In the genomic region with DNA sequence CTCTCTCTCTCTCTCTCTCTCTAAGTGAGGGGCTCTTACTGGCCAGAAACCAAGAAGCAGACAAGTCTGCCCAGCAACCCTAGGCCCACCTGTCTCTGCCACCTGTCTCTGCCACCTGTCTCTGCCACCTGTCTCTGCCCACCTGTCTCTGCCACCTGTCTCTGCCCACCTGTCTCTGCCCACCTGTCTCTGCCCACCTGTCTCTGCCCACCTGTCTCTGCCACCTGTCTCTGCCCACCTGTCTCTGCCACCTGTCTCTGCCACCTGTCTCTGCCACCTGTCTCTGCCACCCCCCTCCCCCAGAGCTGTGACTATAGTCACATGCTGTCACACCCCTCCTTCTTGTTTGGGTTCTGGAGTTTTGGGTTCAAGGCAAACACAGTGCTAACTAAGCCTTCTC, we compare ENCODE assay signal across 3 mouse cellular contexts. TPM values are rescaled to one million over a fixed set of nuclear protein-coding genes. Genes with fewer than 3 reads are reported as not detected.
DNase-seq lines count a peak whose midpoint lies in the region; TF ChIP-seq lines count a peak whose summit lies in the region.
"Not testable (repeated sequence)": the region's sequence is repeated elsewhere in the genome, so short reads cannot be mapped to it uniquely, and the experiment has no call there.

No protein-coding gene starts in this region.

- H3ac ChIP-seq in myocyte (ENCODE audit: control insufficient read depth, insufficient read length), result not testable (repeated sequence)

- not testable (repeated sequence) for H3K4me2 ChIP-seq in CH12.LX (ENCODE audit: insufficient read depth, low read depth, poor library complexity, severe bottlenecking); myocyte (ENCODE audit: low read depth)

- not testable (repeated sequence) for H3K27ac ChIP-seq in CH12.LX (ENCODE audit: insufficient read depth, low read depth)
- H3K27ac ChIP-seq in layer of hippocampus, adult 2 months, result peak overlapping the region; percentile 56; the same call in 1 of the 2 replicates

- not testable (repeated sequence) for TF ChIP-seq CTCF in CH12.LX (conservative IDR thresholded peaks at IDR 0.05 in 1 of 2, IDR thresholded peaks at IDR 0.05 in 1 of 2; ENCODE audit: low read depth in 2 of 2, low read length in 2 of 2); layer of hippocampus, adult 2 months (conservative IDR thresholded peaks at IDR 0.05)

- in situ Hi-C loops in CH12.LX (cut with MboI; ENCODE audit: low pct_ligation_motif_present, low pct_unique_long_range_greater_than_20kb, low sequenced_read_pairs), result not testable (repeated sequence)

- H3K36me3 ChIP-seq in CH12.LX (replicated peaks in 1 of 2; ENCODE audit: control insufficient read depth in 1 of 2, insufficient read depth in 1 of 2, low read length in 1 of 2), result peaks cover 0 to 48% of the 10 kb centered on the region in 2 experiments
- H3K36me3 ChIP-seq in myocyte (ENCODE audit: control insufficient read depth, insufficient read depth), result not testable (repeated sequence)

- not testable (repeated sequence) for H3K9me3 ChIP-seq in CH12.LX (replicated peaks; ENCODE audit: low read length)

- H3K9ac ChIP-seq in CH12.LX (ENCODE audit: insufficient read depth, low read depth), result not testable (repeated sequence)

- not testable (repeated sequence) for DNase-seq in CH12.LX (ENCODE audit: extremely low read depth); layer of hippocampus, adult 2 months (ENCODE audit: low spot score in 2 of 2)

- not testable (repeated sequence) for H3K4me3 ChIP-seq in CH12.LX (replicated peaks in 1 of 3; ENCODE audit: low read depth in 2 of 3, low read length in 2 of 3, poor library complexity in 1 of 3); layer of hippocampus, adult 2 months; myocyte

- not testable (repeated sequence) for TF ChIP-seq EP300 in CH12.LX (IDR thresholded peaks at IDR 0.05; ENCODE audit: low read length)

- TF ChIP-seq RAD21 in CH12.LX (IDR thresholded peaks at IDR 0.05; ENCODE audit: low read depth, low read length), result not testable (repeated sequence)

- not testable (repeated sequence) for H3K27me3 ChIP-seq in CH12.LX (replicated peaks); myocyte (ENCODE audit: control insufficient read depth, insufficient read depth, insufficient read length)

- peaks cover 14 to 67% of the 10 kb centered on the region in 2 experiments for H3K4me1 ChIP-seq in CH12.LX (ENCODE audit: control insufficient read depth in 1 of 2, insufficient read depth in 2 of 2)

- peaks cover 38% of the 10 kb centered on the region for H3K79me2 ChIP-seq in CH12.LX (replicated peaks; ENCODE audit: control insufficient read depth, extremely low read depth, insufficient read depth, poor library complexity, severe bottlenecking)
- peaks cover 44% of the 10 kb centered on the region for H3K79me2 ChIP-seq in myocyte (ENCODE audit: control insufficient read depth, insufficient read depth)

- dilution Hi-C loops in CH12.LX (cut with MboI; ENCODE audit: extremely low pct_ligation_motif_present, extremely low pct_unique_long_range_greater_than_20kb, low sequenced_read_pairs), result not testable (repeated sequence)

- TF ChIP-seq POLR2A in CH12.LX (IDR thresholded peaks at IDR 0.05; ENCODE audit: low read depth, low read length); myocyte (IDR thresholded peaks at IDR 0.05; ENCODE audit: insufficient read length, low read depth): not testable (repeated sequence)

TF ChIP-seq in CH12.LX, 34 proteins besides CTCF, POLR2A, EP300 and RAD21:
- peak; percentile 70; the same call in 1 of the 2 replicates for TF ChIP-seq TCF12 (IDR thresholded peaks at IDR 0.05; ENCODE audit: low read depth, low read length)

TF ChIP-seq in myocyte, 11 proteins besides CTCF, POLR2A, EP300 and RAD21:
- TF ChIP-seq TCF12 (IDR thresholded peaks at IDR 0.05; ENCODE audit: insufficient read depth, poor library complexity, severe bottlenecking), result peak; percentile 49
- peak in 2 of 3 experiments; percentile 50 to 66 for TF ChIP-seq MYOD1 (IDR thresholded peaks at IDR 0.05; ENCODE audit: control insufficient read depth in 1 of 3, insufficient read length in 2 of 3, low read depth in 2 of 3)
- TF ChIP-seq MYOG (IDR thresholded peaks at IDR 0.05; ENCODE audit: control insufficient read depth in 1 of 3, insufficient read depth in 1 of 3, insufficient read length in 2 of 3, low read depth in 2 of 3), result peak in 2 of 3 experiments; percentile 75 to 78
- peak; percentile 51 for TF ChIP-seq TCF3 (IDR thresholded peaks at IDR 0.05; ENCODE audit: insufficient read length, low read depth)
TF ChIP-seq in myocyte: peak in this region for 4; not testable (repeated sequence) for 7.

RNA-seq across cellular contexts. Expression of a gene that starts 29.8 kb away (rescaled TPM):
- 63.4 and 71.7 TPM in 2 replicates for total RNA-seq in CH12.LX (2012; rRNA removed)
- total RNA-seq in CH12.LX (2014; rRNA removed), result 143 and 153 TPM in 2 replicates
- polyA plus RNA-seq in CH12.LX (2012; ENCODE audit: insufficient read length, low read depth), result 130 and 134 TPM in 2 replicates
- 1,000 to 10,000 TPM; 1,343 to 1,371 TPM for total RNA-seq in layer of hippocampus, adult 2 months (2021)
- polyA plus RNA-seq in myocyte (2012; fragmentation: generic; extraction: Trizol), result 34.0 TPM

Comparison
In these comparisons a context has a peak if more than half of its experiments do, and no peak if none do; other contexts are left out.
1. RNA of a gene that starts 29.8 kb away (total RNA-seq): 1,343 to 1,371 TPM in layer of hippocampus, adult 2 months; 63.4 to 153 TPM in CH12.LX; every median in the first group is over 4 times any median in the second.